Mouse (Mus musculus) liver, embryonic 16.5 days (tissue): ENCODE data around the gene Sox5. TPM values are rescaled to one million over a fixed set of nuclear protein-coding genes. Genes with fewer than 3 reads are reported as not detected.
A peak's percentile ranks its signal among the peaks of the same experiment; 100 is the strongest.

ENCODE experiments used
- ATAC-seq: fragments of 200-750 bp; cut with Nextera tagmentation; 2 replicates; pipeline ENCODE4 v1.8.0; 2017; ENCODE audit warnings: low read depth, mild to moderate bottlenecking, moderate number of reproducible peaks, moderate library complexity
- H3K27ac ChIP-seq: fragments of 300-500 bp; sonication (generic); 2 replicates; pipeline ENCODE4 v1.5.1; 2014; ENCODE audit warnings: mild to moderate bottlenecking, low read length
- H3K27me3 ChIP-seq: fragments of 300-500 bp; sonication (generic); 2 replicates; pipeline ENCODE4 v1.6.1; 2014; ENCODE audit warnings: low read depth, low read length, mixed read lengths; ENCODE audit not compliant: control insufficient read depth, insufficient read depth
- H3K36me3 ChIP-seq: fragments of 300-500 bp; sonication (generic); 2 replicates; pipeline ENCODE4 v1.6.1; 2014; ENCODE audit warnings: mild to moderate bottlenecking; ENCODE audit not compliant: control insufficient read depth, insufficient read depth
- H3K4me1 ChIP-seq: fragments of 300-500 bp; sonication (generic); 2 replicates; pipeline ENCODE4 v1.6.1; 2014; ENCODE audit warnings: low read depth, low read length, mixed read lengths; ENCODE audit not compliant: control insufficient read depth
- H3K4me2 ChIP-seq: fragments of 300-500 bp; sonication (generic); 2 replicates; pipeline ENCODE4 v1.6.1; 2014; ENCODE audit warnings: low read depth, low read length, mixed read lengths
- H3K4me3 ChIP-seq: fragments of 300-500 bp; sonication (generic); 2 replicates; pipeline ENCODE4 v1.5.1; 2014; ENCODE audit warnings: low read depth, mild to moderate bottlenecking, low read length
- H3K9ac ChIP-seq: fragments of 300-500 bp; sonication (generic); 2 replicates; pipeline ENCODE4 v1.6.1; 2014; ENCODE audit warnings: low read depth, low read length
- H3K9me3 ChIP-seq: fragments of 300-500 bp; sonication (generic); replicated peaks from 2 replicates; pipeline ENCODE4 v1.6.1; 2016; ENCODE audit warnings: low read length; ENCODE audit not compliant: control insufficient read depth
- WGBS: fragments of 180-500 bp; shearing (Covaris S2); extraction: QIAGEN DNeasy Blood & Tissue Kit; methylation state at CpG from one replicate; pipeline ENCODE4 v1.1.7; 2014; ENCODE audit not compliant: insufficient replicate concordance; 5-methylcytosine and 5-hydroxymethylcytosine counted together
- polyA plus RNA-seq: library from polyadenylated mRNA; unstranded; fragments of >200 nt; fragmentation: Nextera tagmentation; extraction: Ambion mirVana; gene quantifications from 2 replicates; pipeline ENCODE4 v1.2.1, GENCODE M21; 2015

The Sox5 gene
- polyA plus RNA-seq, 1 experiment from 2014 or later = 7.5 TPM

DNA sequence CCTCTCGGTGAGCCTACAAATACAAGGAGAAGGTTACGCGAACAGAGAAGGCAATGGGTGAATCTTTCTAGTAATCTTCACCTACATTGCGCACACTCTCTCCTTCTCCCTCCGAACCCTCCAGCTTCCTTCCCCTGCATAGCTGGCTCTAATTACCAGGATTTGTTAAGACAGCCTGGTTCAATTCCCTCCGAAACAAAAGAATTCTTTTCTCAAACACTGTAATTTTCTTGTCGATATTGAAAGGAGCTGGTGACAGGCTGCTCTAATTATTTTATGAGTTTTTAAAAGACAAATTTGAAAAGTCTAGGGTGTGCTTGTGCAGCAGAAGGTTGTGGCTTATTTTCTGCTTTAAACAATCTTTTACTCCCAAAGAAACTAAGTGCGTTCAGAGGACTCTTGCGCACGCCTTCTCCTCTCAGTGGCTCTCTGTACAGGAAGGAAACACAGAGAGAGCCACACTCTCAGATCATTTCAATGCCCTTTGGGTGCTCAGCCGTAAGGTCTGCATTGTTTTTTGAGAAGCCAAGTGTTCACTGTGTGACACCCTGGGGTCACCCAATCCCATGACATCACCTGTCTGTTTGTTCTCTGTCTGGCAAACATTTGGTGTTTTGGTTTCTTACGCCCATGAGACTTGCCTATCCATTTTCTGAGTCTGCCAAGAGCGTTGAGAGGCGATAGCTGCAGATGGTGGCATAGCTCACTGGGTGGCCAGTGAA, 392.3 kb downstream of the Sox5 start:
- H3K4me3 ChIP-seq = no peak overlapping the region
- no peak for ATAC-seq
- H3K36me3 ChIP-seq = no peaks in the 10 kb centered on the region
- H3K4me1 ChIP-seq = no peaks in the 10 kb centered on the region
- H3K27me3 ChIP-seq = no peaks in the 10 kb centered on the region
- 77% methylated on average over 14 of the region's 14 CpGs for WGBS
- no peak overlapping the region for H3K9ac ChIP-seq
- no peak overlapping the region for H3K4me2 ChIP-seq
- H3K9me3 ChIP-seq = no peaks in the 10 kb centered on the region
- H3K27ac ChIP-seq = no peak overlapping the region

DNA sequence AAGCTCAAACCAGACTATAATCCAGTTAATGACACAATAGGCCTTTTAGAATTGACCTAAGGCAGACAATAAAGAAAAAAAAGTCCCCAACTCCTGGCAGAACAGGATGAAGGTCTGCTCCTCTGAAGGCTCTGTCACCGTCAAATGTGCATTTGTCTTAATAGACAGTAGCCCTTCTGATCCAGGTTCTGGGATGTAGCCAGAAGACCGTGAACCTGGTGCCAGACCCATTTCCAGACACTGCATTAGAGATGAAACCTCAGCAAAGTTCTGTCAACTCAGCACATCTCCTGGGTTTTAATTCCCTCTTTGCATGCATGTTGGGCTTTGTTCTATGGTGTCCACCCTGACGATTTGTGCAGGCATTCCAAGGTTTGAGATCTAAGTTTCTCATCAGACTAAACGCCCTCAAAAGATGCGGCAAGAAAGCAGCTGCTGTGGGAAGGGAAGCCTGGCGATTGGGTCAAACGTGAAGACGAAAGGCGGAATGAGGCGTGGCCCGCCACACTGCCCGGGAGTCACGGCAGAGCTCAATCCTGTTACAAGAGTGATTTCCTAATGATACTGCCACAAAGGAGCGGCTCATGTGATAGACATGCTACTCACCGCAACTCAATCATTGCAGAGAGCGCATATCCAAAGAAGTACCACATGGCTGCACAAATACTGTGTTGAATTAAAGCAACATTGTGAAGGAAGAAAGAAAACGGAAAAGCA, 394.1 kb downstream of the Sox5 start:
- Histone ChIP-seq H3K27me3 (no peaks in the 10 kb centered on the region), H3K9ac (no peak overlapping the region), H3K27ac (no peak overlapping the region), H3K4me3 (no peak overlapping the region), H3K9me3 (no peaks in the 10 kb centered on the region), H3K36me3 (no peaks in the 10 kb centered on the region), H3K4me2 (no peak overlapping the region), H3K4me1 (no peaks in the 10 kb centered on the region)
- ATAC-seq = no peak
- 67% methylated on average over 17 of the region's 17 CpGs for WGBS

DNA sequence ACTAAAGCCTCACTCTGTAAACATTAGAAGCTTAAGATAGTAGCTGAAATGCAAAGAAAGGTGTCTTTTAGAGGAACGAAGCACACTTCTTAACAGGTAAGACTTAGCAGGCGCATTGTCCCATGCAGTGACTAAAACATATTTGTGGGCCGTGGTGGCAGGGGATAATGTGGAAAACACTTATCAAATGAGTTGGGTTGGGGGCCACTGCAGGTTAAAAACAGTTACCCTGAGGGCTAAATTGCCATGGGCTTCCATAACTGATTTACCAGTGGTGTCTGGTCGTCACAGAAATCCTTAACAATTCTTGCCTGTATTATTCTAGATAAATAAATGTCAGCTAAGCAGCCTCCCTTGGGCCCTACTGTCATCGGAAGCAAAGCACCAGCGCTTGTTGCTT, 401.1 kb downstream of the Sox5 start:
- H3K9ac ChIP-seq = no peak overlapping the region
- no peaks in the 10 kb centered on the region for H3K27me3 ChIP-seq
- H3K4me3 ChIP-seq = no peak overlapping the region
- H3K36me3 ChIP-seq = no peaks in the 10 kb centered on the region
- ATAC-seq = no peak
- no peaks in the 10 kb centered on the region for H3K9me3 ChIP-seq
- 67% methylated on average over 6 of the region's 6 CpGs for WGBS
- no peaks in the 10 kb centered on the region for H3K4me1 ChIP-seq
- H3K27ac ChIP-seq = no peak overlapping the region
- H3K4me2 ChIP-seq = no peak overlapping the region

DNA sequence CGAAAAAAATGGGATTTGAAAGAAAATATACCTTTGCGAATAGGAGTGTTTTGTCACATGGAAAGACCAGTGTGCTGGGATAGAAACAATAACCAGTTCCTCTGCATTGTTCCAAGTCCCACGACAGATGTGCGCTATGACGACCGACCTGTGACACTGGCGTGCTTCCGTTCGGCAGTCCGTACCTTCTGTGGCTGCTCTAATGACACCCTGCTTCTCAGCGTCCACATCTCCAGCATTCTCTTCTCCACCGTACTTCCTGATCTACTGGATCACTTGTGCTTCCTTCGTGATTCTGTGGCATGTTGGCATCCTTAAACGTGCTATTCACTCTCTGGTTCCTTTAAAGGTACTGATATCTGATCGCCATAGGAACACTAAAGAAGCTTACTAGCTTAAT, 401.6 kb downstream of the Sox5 start:
- ATAC-seq = no peak
- Histone ChIP-seq H3K36me3 (no peaks in the 10 kb centered on the region), H3K9ac (no peak overlapping the region), H3K27ac (no peak overlapping the region), H3K4me2 (no peak overlapping the region), H3K27me3 (no peaks in the 10 kb centered on the region), H3K9me3 (no peaks in the 10 kb centered on the region), H3K4me3 (no peak overlapping the region), H3K4me1 (no peaks in the 10 kb centered on the region)
- 75% methylated on average over 15 of the region's 15 CpGs for WGBS

DNA sequence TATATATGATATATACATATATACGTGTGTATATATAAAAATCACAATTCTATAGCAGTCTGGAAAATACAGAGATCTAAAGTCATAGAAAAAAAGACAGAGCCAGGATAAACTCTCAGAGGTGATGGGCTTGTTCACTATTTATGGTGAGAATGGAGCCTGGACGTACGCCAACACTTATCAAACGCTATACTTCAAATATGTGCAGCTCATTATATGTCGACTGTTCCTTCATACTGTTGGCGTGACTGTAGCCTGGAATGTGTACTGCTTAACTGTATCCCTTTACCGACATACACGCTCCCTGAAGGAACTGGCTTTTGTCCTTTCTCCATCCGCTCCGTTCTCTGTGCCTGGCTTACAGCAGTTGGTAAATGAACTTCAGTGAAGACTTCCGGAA, 407.0 kb downstream of the Sox5 start:
- H3K4me1 ChIP-seq = no peaks in the 10 kb centered on the region
- no peaks in the 10 kb centered on the region for H3K27me3 ChIP-seq
- no peaks in the 10 kb centered on the region for H3K9me3 ChIP-seq
- H3K9ac ChIP-seq = no peak overlapping the region
- no peak for ATAC-seq
- no peak overlapping the region for H3K27ac ChIP-seq
- H3K4me3 ChIP-seq = no peak overlapping the region
- no peak overlapping the region for H3K4me2 ChIP-seq
- no peaks in the 10 kb centered on the region for H3K36me3 ChIP-seq
- WGBS = 81% methylated on average over 11 of the region's 11 CpGs

DNA sequence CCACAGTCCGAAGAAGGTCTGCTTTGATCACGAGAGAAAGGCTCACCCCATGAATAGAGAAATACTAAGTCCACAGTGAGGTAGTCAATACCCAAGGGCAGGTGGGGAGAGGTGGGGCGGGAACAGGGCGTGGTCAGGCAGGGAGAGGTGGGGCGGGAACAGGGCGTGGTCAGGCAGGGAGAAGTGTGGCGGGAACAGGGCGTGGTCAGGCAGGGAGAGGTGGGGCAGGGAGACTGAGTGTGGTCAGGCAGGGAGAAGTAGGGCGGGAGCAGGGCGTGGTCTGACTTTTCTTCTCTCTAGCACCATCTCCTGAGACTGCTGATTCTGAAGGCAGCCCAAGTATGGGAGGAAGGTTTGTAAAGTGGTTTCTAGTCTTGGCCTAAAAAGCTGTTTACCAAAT, 411.1 kb downstream of the Sox5 start:
- WGBS = 43% methylated on average over 10 of the region's 10 CpGs
- Histone ChIP-seq H3K27me3 (no peaks in the 10 kb centered on the region), H3K4me3 (no peak overlapping the region), H3K4me2 (no peak overlapping the region), H3K9me3 (no peaks in the 10 kb centered on the region), H3K27ac (no peak overlapping the region), H3K9ac (no peak overlapping the region), H3K4me1 (no peaks in the 10 kb centered on the region), H3K36me3 (no peaks in the 10 kb centered on the region)
- peak; percentile 71 for ATAC-seq

DNA sequence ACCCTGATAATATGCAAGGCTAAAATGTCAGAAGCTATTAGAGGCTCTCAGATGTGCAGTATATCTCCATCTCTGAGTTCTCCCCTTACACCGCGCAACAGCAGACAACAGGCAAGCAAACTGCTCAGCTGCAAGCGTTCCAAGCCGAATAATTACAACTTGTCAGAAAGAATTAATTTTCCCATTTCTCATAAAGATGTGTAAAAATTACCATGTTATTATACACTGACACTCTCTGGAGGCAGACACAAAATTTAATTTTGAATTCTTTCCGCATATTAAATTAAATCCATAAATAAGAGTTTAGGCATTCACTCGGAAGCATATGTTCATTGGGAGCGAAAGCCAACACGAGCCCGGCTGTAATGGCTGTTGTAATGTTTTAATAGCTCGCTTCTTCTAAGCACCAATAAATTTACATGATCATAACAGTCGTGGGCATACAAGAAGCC, 414.1 kb downstream of the Sox5 start:
- H3K4me2 ChIP-seq = no peak overlapping the region
- H3K27me3 ChIP-seq = no peaks in the 10 kb centered on the region
- H3K36me3 ChIP-seq = no peaks in the 10 kb centered on the region
- H3K4me3 ChIP-seq = no peak overlapping the region
- WGBS = 79% methylated on average over 11 of the region's 11 CpGs
- ATAC-seq = no peak
- no peak overlapping the region for H3K9ac ChIP-seq
- no peaks in the 10 kb centered on the region for H3K9me3 ChIP-seq
- H3K4me1 ChIP-seq = no peaks in the 10 kb centered on the region
- no peak overlapping the region for H3K27ac ChIP-seq

DNA sequence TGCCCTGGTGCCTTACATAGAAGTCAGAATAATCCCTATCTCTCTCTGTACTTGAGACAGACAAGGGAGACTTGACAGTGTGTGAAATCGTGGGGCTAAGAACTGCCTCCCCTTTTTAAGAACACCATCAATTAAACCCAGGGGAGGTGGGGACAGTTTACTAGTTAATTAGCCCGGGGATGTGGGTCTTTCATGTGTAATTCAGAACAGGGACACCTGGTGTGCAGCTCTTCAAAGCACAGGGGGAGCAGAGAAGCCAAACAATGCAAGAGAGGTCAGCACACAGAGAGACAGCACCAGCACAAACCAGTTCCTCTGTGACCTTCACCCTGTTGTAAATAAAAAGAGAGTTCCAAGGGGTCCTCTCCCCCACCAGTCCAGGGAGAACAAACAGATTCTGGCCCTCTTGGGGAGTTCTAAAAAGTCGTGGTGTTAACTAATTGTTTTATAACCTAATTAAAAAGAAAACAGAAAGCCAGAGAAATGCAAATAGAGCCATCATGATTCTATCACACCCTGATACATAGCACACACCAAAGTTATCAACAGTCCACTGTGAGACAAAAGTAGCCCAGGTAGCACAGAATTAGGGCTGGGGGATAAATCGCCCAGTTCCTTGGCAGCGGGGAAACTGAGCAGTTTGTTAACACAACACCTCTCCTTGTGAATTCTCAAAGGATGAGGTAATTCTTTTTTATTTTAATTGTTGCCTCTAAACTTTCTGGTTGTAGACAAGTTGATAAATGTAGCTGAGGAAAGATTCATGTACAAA, 420.3 kb downstream of the Sox5 start:
- no peaks in the 10 kb centered on the region for H3K9me3 ChIP-seq
- H3K27me3 ChIP-seq = no peaks in the 10 kb centered on the region
- H3K4me2 ChIP-seq = no peak overlapping the region
- peak overlapping the region; percentile 53 for H3K27ac ChIP-seq
- WGBS = 28% methylated on average over 5 of the region's 5 CpGs
- no peak overlapping the region for H3K4me3 ChIP-seq
- peak; percentile 58; the same call in 1 of the 2 replicates for ATAC-seq
- no peaks in the 10 kb centered on the region for H3K36me3 ChIP-seq
- H3K4me1 ChIP-seq = no peaks in the 10 kb centered on the region
- H3K9ac ChIP-seq = no peak overlapping the region

DNA sequence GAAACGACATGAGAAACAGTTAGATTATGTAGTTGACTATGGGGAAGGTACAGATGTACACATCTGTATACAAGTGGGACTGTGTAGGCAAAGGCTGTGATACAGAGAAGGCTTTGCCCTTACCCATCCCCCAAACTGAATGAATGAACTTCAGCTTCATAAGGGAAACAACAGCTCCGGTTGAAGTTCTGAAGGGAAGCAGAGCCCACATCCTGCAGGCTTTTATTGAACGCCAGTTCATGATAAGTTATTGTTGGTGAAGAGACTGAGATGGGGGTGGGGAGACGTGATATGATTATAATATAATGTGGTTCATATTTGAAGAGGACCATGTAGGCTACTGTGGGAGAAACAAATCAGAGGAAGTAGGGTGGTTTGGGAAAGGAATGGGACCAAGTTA, 424.7 kb downstream of the Sox5 start:
- Histone ChIP-seq H3K9ac (no peak overlapping the region), H3K9me3 (no peaks in the 10 kb centered on the region), H3K36me3 (no peaks in the 10 kb centered on the region), H3K27me3 (no peaks in the 10 kb centered on the region), H3K4me2 (no peak overlapping the region), H3K4me3 (no peak overlapping the region), H3K4me1 (no peaks in the 10 kb centered on the region), H3K27ac (no peak overlapping the region)
- ATAC-seq = no peak
- 52% methylated on average over 4 of the region's 4 CpGs for WGBS
